Mouse (Mus musculus) neural tube, embryonic 11.5 days (tissue): Measurements from ENCODE around the gene Macrod2. TPM values are rescaled to one million over a fixed set of nuclear protein-coding genes. Genes with fewer than 3 reads are reported as not detected.

Experiments
- ATAC-seq: fragments of 200-750 bp; cut with Nextera tagmentation; 2 replicates; pipeline ENCODE4 v1.8.0; 2017; ENCODE audit warnings: moderate number of reproducible peaks, mild to moderate bottlenecking, moderate TSS enrichment, moderate library complexity; ENCODE audit not compliant: insufficient read depth, low FRiP score, low TSS enrichment
- DNase-seq: peaks from one replicate; pipeline ENCODE4 v3.0.0-alpha.2; 2015; ENCODE audit warnings: low spot score
- H3K27ac ChIP-seq: fragments of 300-500 bp; sonication (generic); 2 replicates; pipeline ENCODE4 v1.5.1; 2014; ENCODE audit warnings: low read depth, mild to moderate bottlenecking, low read length
- H3K27me3 ChIP-seq: fragments of 300-500 bp; sonication (generic); 2 replicates; pipeline ENCODE4 v1.6.1; 2014; ENCODE audit warnings: mild to moderate bottlenecking, low read length, mixed read lengths; ENCODE audit not compliant: control insufficient read depth, insufficient read depth
- H3K36me3 ChIP-seq: fragments of 300-500 bp; sonication (generic); 2 replicates; pipeline ENCODE4 v1.6.1; 2014; ENCODE audit warnings: mild to moderate bottlenecking, low read length, moderate library complexity, mixed read lengths; ENCODE audit not compliant: control insufficient read depth, insufficient read depth
- H3K4me1 ChIP-seq: fragments of 300-500 bp; sonication (generic); 2 replicates; pipeline ENCODE4 v1.6.1; 2014; ENCODE audit warnings: low read length, mixed read lengths; ENCODE audit not compliant: control insufficient read depth, insufficient read depth
- H3K4me2 ChIP-seq: fragments of 300-500 bp; sonication (generic); 2 replicates; pipeline ENCODE4 v1.6.1; 2014; ENCODE audit warnings: low read depth, mild to moderate bottlenecking, moderate library complexity
- H3K4me3 ChIP-seq: fragments of 300-500 bp; sonication (generic); 2 replicates; pipeline ENCODE4 v1.5.1; 2014; ENCODE audit warnings: low read depth, low read length
- H3K9ac ChIP-seq: fragments of 300-500 bp; sonication (generic); 2 replicates; pipeline ENCODE4 v1.6.1; 2014; ENCODE audit warnings: mild to moderate bottlenecking, low read length
- H3K9me3 ChIP-seq: fragments of 300-500 bp; sonication (generic); 2 replicates; pipeline ENCODE4 v1.6.1; 2016; ENCODE audit warnings: low read length; ENCODE audit not compliant: control insufficient read depth
- WGBS: fragments of 180-500 bp; shearing (Covaris S2); extraction: QIAGEN DNeasy Blood & Tissue Kit; methylation state at CpG from one replicate; pipeline ENCODE4 v1.1.7; 2014; 5-methylcytosine and 5-hydroxymethylcytosine counted together
- polyA plus RNA-seq: library from polyadenylated mRNA; unstranded; fragments of >200 nt; fragmentation: Nextera tagmentation; extraction: Ambion mirVana; gene quantifications from 2 replicates; pipeline ENCODE4 v1.2.1, GENCODE M21; 2014

Gene Macrod2
- polyA plus RNA-seq, 1 experiment from 2014 or later: 46.0 TPM

- H3K9me3 ChIP-seq: no peaks in the 10 kb centered on the region
- no peaks in the 10 kb centered on the region for H3K36me3 ChIP-seq
- H3K27me3 ChIP-seq: no peaks in the 10 kb centered on the region
- no peaks in the 10 kb centered on the region for H3K4me1 ChIP-seq
- ATAC-seq (no peak), DNase-seq (no peak)
- no peak overlapping the region for H3K4me2 ChIP-seq
- no peak overlapping the region for H3K9ac ChIP-seq
- H3K27ac ChIP-seq: no peak overlapping the region
- no peak overlapping the region for H3K4me3 ChIP-seq
- 93% methylated on average over 1 of the region's 1 CpGs for WGBS
Observed at GRCm38 (mm10) chr2:141551701-141552100, 1156.6 kb downstream of the Macrod2 start.

GRCm38 (mm10) chr2:141556747-141557146 is 1161.6 kb downstream of the Macrod2 start:
- H3K36me3 ChIP-seq: no peaks in the 10 kb centered on the region
- no peak for DNase-seq
- H3K4me3 ChIP-seq: no peak overlapping the region
- H3K9me3 ChIP-seq: no peaks in the 10 kb centered on the region
- H3K9ac ChIP-seq: no peak overlapping the region
- no peak overlapping the region for H3K27ac ChIP-seq
- 35% methylated on average over 2 of the region's 2 CpGs for WGBS
- no peak for ATAC-seq
- H3K27me3 ChIP-seq: no peaks in the 10 kb centered on the region
- H3K4me2 ChIP-seq: no peak overlapping the region
- no peaks in the 10 kb centered on the region for H3K4me1 ChIP-seq

GRCm38 (mm10) chr2:141558242-141558827 is 1163.2 kb downstream of the Macrod2 start:
- no peak overlapping the region for H3K9ac ChIP-seq

GRCm38 (mm10) chr2:141565986-141566385 is 1170.9 kb downstream of the Macrod2 start:
- Histone ChIP-seq H3K4me1 (no peaks in the 10 kb centered on the region), H3K27ac (no peak overlapping the region), H3K36me3 (no peaks in the 10 kb centered on the region), H3K4me3 (no peak overlapping the region), H3K4me2 (no peak overlapping the region), H3K9me3 (no peaks in the 10 kb centered on the region), H3K9ac (no peak overlapping the region), H3K27me3 (no peaks in the 10 kb centered on the region)
- ATAC-seq (no peak), DNase-seq (no peak)
- 69% methylated on average over 3 of the region's 3 CpGs for WGBS

More at GRCm38 (mm10) chr2:141558242-141558827, 1163.2 kb downstream of the Macrod2 start:
- DNase-seq: no peak
- WGBS: 85% methylated on average over 1 of the region's 1 CpGs
- no peak for ATAC-seq
- H3K4me3 ChIP-seq: no peak overlapping the region
- H3K9me3 ChIP-seq: no peaks in the 10 kb centered on the region
- no peaks in the 10 kb centered on the region for H3K27me3 ChIP-seq
- H3K4me1 ChIP-seq: no peaks in the 10 kb centered on the region
- H3K27ac ChIP-seq: no peak overlapping the region
- H3K4me2 ChIP-seq: no peak overlapping the region
- no peaks in the 10 kb centered on the region for H3K36me3 ChIP-seq

GRCm38 (mm10) chr2:141571360-141571759 is 1176.3 kb downstream of the Macrod2 start:
- ATAC-seq (0 out of 2 replicates have a peak, but pooled peaks have one; percentile 62), DNase-seq (no peak)
- Histone ChIP-seq H3K27me3 (no peaks in the 10 kb centered on the region), H3K4me2 (no peak overlapping the region), H3K36me3 (no peaks in the 10 kb centered on the region), H3K4me1 (no peaks in the 10 kb centered on the region), H3K9ac (no peak overlapping the region), H3K27ac (no peak overlapping the region), H3K9me3 (no peaks in the 10 kb centered on the region), H3K4me3 (no peak overlapping the region)
- WGBS: 18% methylated on average over 3 of the region's 3 CpGs

DNA sequence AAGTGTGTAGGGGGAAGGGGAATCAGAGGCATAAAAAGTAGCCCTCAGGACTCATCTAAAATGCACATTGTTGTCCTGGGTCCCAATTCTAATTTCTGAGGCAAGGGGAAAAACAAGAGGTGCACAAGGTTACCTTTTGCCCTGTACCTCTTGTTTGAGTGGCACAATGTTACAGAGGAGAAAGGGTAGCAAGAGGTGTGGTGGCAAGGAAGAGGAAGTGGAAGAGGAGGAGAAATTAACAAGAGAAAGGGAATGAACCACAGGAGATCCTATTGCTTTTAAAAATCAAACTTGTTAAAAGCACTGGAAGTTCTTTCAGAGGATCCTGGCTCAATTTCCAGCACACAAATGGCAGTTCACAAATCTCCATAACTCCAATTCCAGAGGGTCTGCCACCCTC is 1183.1 kb downstream of the Macrod2 start:
- ATAC-seq (no peak), DNase-seq (no peak)
- Histone ChIP-seq H3K4me3 (no peak overlapping the region), H3K27me3 (no peaks in the 10 kb centered on the region), H3K9me3 (no peaks in the 10 kb centered on the region), H3K9ac (no peak overlapping the region), H3K4me1 (0 out of 2 replicates have a peak, but pooled peaks cover 3% of the 10 kb centered on the region), H3K36me3 (no peaks in the 10 kb centered on the region), H3K27ac (no peak overlapping the region), H3K4me2 (no peak overlapping the region)

GRCm38 (mm10) chr2:141582431-141582830 is 1187.3 kb downstream of the Macrod2 start:
- no peak for DNase-seq
- WGBS: 75% methylated on average over 3 of the region's 3 CpGs

DNA sequence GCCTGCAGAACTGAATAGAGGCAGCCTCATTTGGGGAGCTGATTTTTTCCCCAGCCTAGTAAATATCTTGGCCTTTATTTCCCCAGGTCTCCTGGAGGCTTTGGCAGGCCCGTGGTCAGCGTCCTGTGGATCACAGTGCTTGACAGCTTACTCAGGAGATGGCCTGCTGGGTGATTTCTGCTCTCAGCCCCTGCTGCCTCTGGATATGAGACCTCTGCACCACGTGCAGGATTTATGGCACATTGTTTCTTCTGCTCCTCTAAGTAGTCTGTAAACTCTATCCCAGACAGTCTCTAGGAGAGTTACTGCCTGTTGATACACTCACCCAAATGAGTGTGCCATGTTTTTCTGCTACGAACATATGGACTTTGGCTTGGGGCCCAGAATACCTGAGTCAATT is 1187.8 kb downstream of the Macrod2 start:
- H3K4me1 ChIP-seq: 0 out of 2 replicates have a peak, but pooled peaks cover 3% of the 10 kb centered on the region
- no peaks in the 10 kb centered on the region for H3K36me3 ChIP-seq
- DNase-seq (no peak), ATAC-seq (no peak)
- H3K27ac ChIP-seq: no peak overlapping the region
- H3K9me3 ChIP-seq: no peaks in the 10 kb centered on the region
- H3K4me2 ChIP-seq: no peak overlapping the region
- no peaks in the 10 kb centered on the region for H3K27me3 ChIP-seq
- H3K9ac ChIP-seq: no peak overlapping the region
- 14% methylated on average over 4 of the region's 4 CpGs for WGBS
- H3K4me3 ChIP-seq: no peak overlapping the region

More at GRCm38 (mm10) chr2:141582431-141582830, 1187.3 kb downstream of the Macrod2 start:
- Histone ChIP-seq H3K4me3 (no peak overlapping the region), H3K4me1 (0 out of 2 replicates have a peak, but pooled peaks cover 3% of the 10 kb centered on the region), H3K27me3 (no peaks in the 10 kb centered on the region), H3K4me2 (no peak overlapping the region), H3K36me3 (no peaks in the 10 kb centered on the region), H3K27ac (no peak overlapping the region), H3K9me3 (no peaks in the 10 kb centered on the region), H3K9ac (no peak overlapping the region)
- ATAC-seq: 0 out of 2 replicates have a peak, but pooled peaks have one; percentile 45

DNA sequence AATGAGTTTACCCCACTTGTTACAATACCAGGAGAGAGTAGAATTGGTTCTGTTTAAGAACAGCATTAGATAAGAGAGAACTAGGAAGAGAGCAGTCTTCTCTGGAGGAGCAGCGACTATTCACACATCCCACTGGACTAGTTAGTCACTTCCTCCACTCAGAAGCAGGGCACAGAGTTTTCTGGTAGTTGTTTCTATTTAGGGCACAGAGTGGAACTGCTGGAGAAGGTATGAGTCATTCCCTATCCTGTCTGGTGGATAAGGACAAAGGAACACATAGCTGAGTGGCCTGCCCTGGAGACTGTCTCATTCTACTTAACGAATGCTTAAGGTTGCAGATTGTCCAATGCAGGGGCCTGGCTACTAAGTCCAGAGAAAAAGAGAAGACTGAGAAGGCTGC is 1192.2 kb downstream of the Macrod2 start:
- ATAC-seq (no peak), DNase-seq (no peak)
- Histone ChIP-seq H3K9me3 (no peaks in the 10 kb centered on the region), H3K27me3 (no peaks in the 10 kb centered on the region), H3K27ac (no peak overlapping the region), H3K4me1 (0 out of 2 replicates have a peak, but pooled peaks cover 3% of the 10 kb centered on the region), H3K36me3 (no peaks in the 10 kb centered on the region), H3K4me3 (no peak overlapping the region), H3K9ac (no peak overlapping the region), H3K4me2 (no peak overlapping the region)
- 92% methylated on average over 2 of the region's 2 CpGs for WGBS
